Mouse (Mus musculus): ENCODE results near the gene Dpysl4.

GRCm38 (mm10) chr7:139093781-139094180 lies 8.0 kb downstream of the Dpysl4 start:
- TF ChIP-seq POLR2A (IDR thresholded peaks at IDR 0.05; ENCODE audit: borderline replicate concordance, insufficient read depth, low read length) = no peak
- no peak for TF ChIP-seq CTCF (IDR thresholded peaks at IDR 0.05; ENCODE audit: borderline replicate concordance, insufficient read depth, low read depth, low read length)
